Mouse (Mus musculus): ENCODE results near the gene Ppib.

Ppib gene

GRCm38 (mm10) chr9:66078072-66078471 is 18.1 kb downstream of the Ppib start:
- DNase-seq (ENCODE audit: low spot score in 2 of 2), result no peak

- DNase-seq (ENCODE audit: low spot score in 2 of 2), result no peak
Observed at GRCm38 (mm10) chr9:66078493-66078892, 18.5 kb downstream of the Ppib start.

- DNase-seq (ENCODE audit: low spot score in 2 of 2), result no peak
Observed at GRCm38 (mm10) chr9:66080804-66081459, 20.9 kb downstream of the Ppib start.

GRCm38 (mm10) chr9:66081999-66082398 is 22.0 kb downstream of the Ppib start:
- no peak for DNase-seq (ENCODE audit: low spot score in 2 of 2)

GRCm38 (mm10) chr9:66084171-66084570 is 24.1 kb downstream of the Ppib start:
- no peak for DNase-seq (ENCODE audit: low spot score in 2 of 2)

- no peak for DNase-seq (ENCODE audit: low spot score in 2 of 2)
Observed at GRCm38 (mm10) chr9:66087062-66087461, 27.0 kb downstream of the Ppib start.

GRCm38 (mm10) chr9:66088411-66088810 is 28.4 kb downstream of the Ppib start:
- DNase-seq (ENCODE audit: low spot score in 2 of 2), result peak; percentile 19 to 35

GRCm38 (mm10) chr9:66090593-66091244 is 30.7 kb downstream of the Ppib start:
- DNase-seq (ENCODE audit: low spot score in 2 of 2), result no peak

GRCm38 (mm10) chr9:66091327-66092231 is 31.6 kb downstream of the Ppib start:
- no peak for DNase-seq (ENCODE audit: low spot score in 2 of 2)

GRCm38 (mm10) chr9:66092664-66093063 is 32.6 kb downstream of the Ppib start:
- no peak for DNase-seq (ENCODE audit: low spot score in 2 of 2)

- DNase-seq (ENCODE audit: low spot score in 2 of 2), result no peak
Observed at GRCm38 (mm10) chr9:66101577-66101976, 41.6 kb downstream of the Ppib start.

- no peak for DNase-seq (ENCODE audit: low spot score in 2 of 2)
Observed at GRCm38 (mm10) chr9:66102668-66103067, 42.6 kb downstream of the Ppib start.

- no peak for DNase-seq (ENCODE audit: low spot score in 2 of 2)
Observed at GRCm38 (mm10) chr9:66104601-66105000, 44.6 kb downstream of the Ppib start.

- DNase-seq (ENCODE audit: low spot score in 2 of 2), result no peak
Observed at GRCm38 (mm10) chr9:66105168-66105567, 45.1 kb downstream of the Ppib start.

GRCm38 (mm10) chr9:66109574-66109973 is 49.6 kb downstream of the Ppib start:
- no peak for DNase-seq (ENCODE audit: low spot score in 2 of 2)

GRCm38 (mm10) chr9:66110126-66110525 is 50.1 kb downstream of the Ppib start:
- DNase-seq (ENCODE audit: low spot score in 2 of 2), result no peak

GRCm38 (mm10) chr9:66110611-66111379 is 50.8 kb downstream of the Ppib start:
- DNase-seq (ENCODE audit: low spot score in 2 of 2), result no peak

GRCm38 (mm10) chr9:66114341-66114740 is 54.3 kb downstream of the Ppib start:
- DNase-seq (ENCODE audit: low spot score in 2 of 2), result no peak

Measured in heart, adult 9 months (tissue).